Mouse (Mus musculus) ES-Bruce4 (cell line): ENCODE data around the gene Coa7. TPM values are rescaled to one million over a fixed set of nuclear protein-coding genes. Genes with fewer than 3 reads are reported as not detected.
A peak's percentile ranks its signal among the peaks of the same experiment; 100 is the strongest.
"Not testable (repeated sequence)": the region's sequence is repeated elsewhere in the genome, so short reads cannot be mapped to it uniquely, and the experiment has no call there.

Experiments
- H3K27ac ChIP-seq: 2 replicates; pipeline ENCODE4 v1.5.1; 2012; ENCODE audit warnings: low read length, inconsistent platforms; ENCODE audit not compliant: insufficient read depth
- H3K27me3 ChIP-seq: 2 replicates; pipeline ENCODE4 v1.6.1; 2012; ENCODE audit warnings: mild to moderate bottlenecking, low read length, inconsistent platforms; ENCODE audit not compliant: control insufficient read depth, poor library complexity, insufficient read depth, severe bottlenecking
- H3K36me3 ChIP-seq: 2 replicates; pipeline ENCODE4 v1.6.1; 2012; ENCODE audit warnings: inconsistent platforms, mild to moderate bottlenecking, low read length, moderate library complexity; ENCODE audit not compliant: control insufficient read depth, poor library complexity, insufficient read depth, severe bottlenecking
- H3K4me1 ChIP-seq: one replicate; pipeline ENCODE4 v1.8.1; 2011; ENCODE audit warnings: low read length; ENCODE audit not compliant: control insufficient read depth, insufficient read depth
- H3K4me3 ChIP-seq: 2 replicates; pipeline ENCODE4 v1.5.1; 2011; ENCODE audit warnings: low read depth, mild to moderate bottlenecking, low read length
- H3K9ac ChIP-seq: 2 replicates; pipeline ENCODE4 v1.6.1; 2012; ENCODE audit warnings: low read depth, mild to moderate bottlenecking, inconsistent platforms; ENCODE audit not compliant: poor library complexity, severe bottlenecking
- H3K9me3 ChIP-seq: replicated peaks from 2 replicates; pipeline ENCODE4 v1.6.1; 2012; ENCODE audit warnings: mild to moderate bottlenecking, low read length, inconsistent platforms; ENCODE audit not compliant: control insufficient read depth, poor library complexity, insufficient read depth, severe bottlenecking
- CTCF ChIP-seq: IDR thresholded peaks from one replicate; pipeline ENCODE4 v1.8.1; 2011; ENCODE audit warnings: low read depth, low read length
- EP300 ChIP-seq: IDR thresholded peaks from 2 replicates; pipeline ENCODE4 v1.6.1; 2011; ENCODE audit warnings: low read depth, low read length; ENCODE audit not compliant: insufficient read depth
- POLR2A ChIP-seq: IDR thresholded peaks from one replicate; pipeline ENCODE4 v1.8.1; 2011; ENCODE audit warnings: low read length; ENCODE audit not compliant: insufficient read depth
- polyA plus RNA-seq: library from polyadenylated mRNA; stranded (reverse); fragments of >200 nt; gene quantifications from 2 replicates; pipeline ENCODE4 v1.2.4, GENCODE M21; 2011; ENCODE audit warnings: low read depth; ENCODE audit not compliant: missing spikeins, insufficient read depth, insufficient read length

Coa7 gene
- polyA plus RNA-seq, 1 experiment, result 62.0 TPM

DNA sequence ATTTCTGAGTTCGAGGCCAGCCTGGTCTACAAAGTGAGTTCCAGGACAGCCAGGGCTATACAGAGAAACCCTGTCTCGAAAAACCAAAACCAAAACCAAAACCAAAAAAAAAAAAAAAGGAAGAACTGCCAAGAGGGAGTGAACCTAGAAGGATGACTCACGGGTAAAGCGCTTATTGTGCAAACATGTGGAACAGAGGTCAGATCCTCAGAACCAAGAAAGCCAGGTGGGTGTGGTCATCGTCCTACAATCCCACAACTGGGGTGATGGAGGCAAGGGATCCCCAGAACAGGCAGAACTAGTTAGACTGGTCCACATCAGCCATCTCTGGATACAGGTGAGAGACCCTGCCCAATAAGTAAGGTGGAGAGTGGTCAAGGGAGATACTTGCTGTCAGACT, 19.2 kb downstream of the Coa7 start:
- Histone ChIP-seq H3K4me1 (peaks cover 8% of the 10 kb centered on the region), H3K27ac (no peak overlapping the region), H3K27me3 (no peaks in the 10 kb centered on the region), H3K4me3 (no peak overlapping the region), H3K9me3 (no peaks in the 10 kb centered on the region), H3K36me3 (no peaks in the 10 kb centered on the region), H3K9ac (no peak overlapping the region)
- no peak for TF ChIP-seq POLR2A
- no peak for TF ChIP-seq CTCF
- TF ChIP-seq EP300, result no peak

- Histone ChIP-seq H3K4me1 (peaks cover 8% of the 10 kb centered on the region), H3K27ac (no peak overlapping the region), H3K9ac (no peak overlapping the region), H3K9me3 (no peaks in the 10 kb centered on the region), H3K36me3 (no peaks in the 10 kb centered on the region), H3K27me3 (no peaks in the 10 kb centered on the region), H3K4me3 (no peak overlapping the region)
- TF ChIP-seq CTCF, result no peak
- no peak for TF ChIP-seq POLR2A
- TF ChIP-seq EP300, result no peak
Measured at GRCm38 (mm10) chr4:108348256-108348875, 20.4 kb downstream of the Coa7 start.

DNA sequence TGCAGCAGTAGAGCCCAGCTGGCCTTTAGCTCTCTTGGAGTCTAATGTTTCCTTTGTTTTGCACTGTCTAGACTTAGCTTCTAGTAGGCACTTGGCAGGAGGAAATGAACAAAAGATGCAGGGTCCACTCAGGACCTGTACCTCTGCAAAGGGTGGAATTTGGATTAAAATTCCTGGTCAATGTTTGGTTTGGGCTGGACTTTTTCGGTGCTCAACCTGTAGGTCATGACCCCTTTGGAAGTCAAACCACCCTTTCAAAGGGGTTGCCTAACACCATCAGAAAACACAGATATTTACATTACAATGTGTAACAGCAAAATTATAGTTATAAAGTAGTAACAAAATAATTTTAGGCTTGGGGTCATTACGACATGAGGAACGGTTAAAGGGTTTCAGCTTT, 21.1 kb downstream of the Coa7 start:
- Histone ChIP-seq H3K4me1 (peaks cover 8% of the 10 kb centered on the region), H3K36me3 (no peaks in the 10 kb centered on the region), H3K9me3 (no peaks in the 10 kb centered on the region), H3K27ac (no peak overlapping the region), H3K9ac (no peak overlapping the region), H3K4me3 (no peak overlapping the region), H3K27me3 (no peaks in the 10 kb centered on the region)
- TF ChIP-seq EP300 (no peak), CTCF (no peak), POLR2A (no peak)

GRCm38 (mm10) chr4:108349836-108350547, 22.1 kb downstream of the Coa7 start:
- no peak for TF ChIP-seq CTCF
- no peak for TF ChIP-seq EP300
- TF ChIP-seq POLR2A, result no peak
- Histone ChIP-seq H3K36me3 (no peaks in the 10 kb centered on the region), H3K9ac (no peak overlapping the region), H3K4me3 (no peak overlapping the region), H3K27me3 (no peaks in the 10 kb centered on the region), H3K9me3 (no peaks in the 10 kb centered on the region), H3K27ac (no peak overlapping the region), H3K4me1 (peaks cover 8% of the 10 kb centered on the region)

GRCm38 (mm10) chr4:108350819-108351218, 22.9 kb downstream of the Coa7 start:
- Histone ChIP-seq H3K4me1 (peaks cover 7% of the 10 kb centered on the region), H3K9ac (no peak overlapping the region), H3K9me3 (no peaks in the 10 kb centered on the region), H3K4me3 (0 out of 2 replicates have a peak overlapping the region, but pooled peaks have one; percentile 1), H3K36me3 (no peaks in the 10 kb centered on the region), H3K27ac (no peak overlapping the region), H3K27me3 (no peaks in the 10 kb centered on the region)
- no peak for TF ChIP-seq POLR2A
- no peak for TF ChIP-seq CTCF
- no peak for TF ChIP-seq EP300

GRCm38 (mm10) chr4:108353591-108353990, 25.7 kb downstream of the Coa7 start:
- not testable (repeated sequence) for H3K4me1 ChIP-seq, H3K9ac ChIP-seq, H3K36me3 ChIP-seq, H3K4me3 ChIP-seq, H3K9me3 ChIP-seq, H3K27ac ChIP-seq, H3K27me3 ChIP-seq
